Mouse (Mus musculus) heart, postnatal 0 days (tissue): ENCODE data around the gene Mapt. TPM values are rescaled to one million over a fixed set of nuclear protein-coding genes. Genes with fewer than 3 reads are reported as not detected.
A peak's percentile ranks its signal among the peaks of the same experiment; 100 is the strongest.

ENCODE experiments used
- ATAC-seq: fragments of 200-750 bp; cut with Nextera tagmentation; 2 replicates; pipeline ENCODE4 v1.8.0; 2017; ENCODE audit warnings: low read depth, moderate number of reproducible peaks, moderate library complexity; ENCODE audit not compliant: insufficient read depth
- DNase-seq: peaks from one replicate; pipeline ENCODE4 v3.0.0-alpha.2; 2016; ENCODE audit warnings: low spot score
- H3K27ac ChIP-seq: fragments of 300-500 bp; sonication (generic); 2 replicates; pipeline ENCODE4 v1.5.1; 2014; ENCODE audit warnings: low read depth, mild to moderate bottlenecking
- H3K27me3 ChIP-seq: fragments of 300-500 bp; sonication (generic); 2 replicates; pipeline ENCODE4 v1.6.1; 2014; ENCODE audit warnings: low read length, mixed read lengths; ENCODE audit not compliant: control insufficient read depth, insufficient read depth
- H3K36me3 ChIP-seq: fragments of 300-500 bp; sonication (generic); replicated peaks from 2 replicates; pipeline ENCODE4 v1.6.1; 2014; ENCODE audit warnings: low read length, mixed read lengths; ENCODE audit not compliant: control insufficient read depth, insufficient read depth
- H3K4me1 ChIP-seq: fragments of 300-500 bp; sonication (generic); 2 replicates; pipeline ENCODE4 v1.6.1; 2014; ENCODE audit warnings: antibody characterized with exemption; ENCODE audit not compliant: control insufficient read depth, insufficient read depth
- H3K4me2 ChIP-seq: fragments of 300-500 bp; sonication (generic); 2 replicates; pipeline ENCODE4 v1.6.1; 2014; ENCODE audit warnings: low read depth, mild to moderate bottlenecking, low read length, moderate library complexity
- H3K4me3 ChIP-seq: fragments of 300-500 bp; sonication (generic); 2 replicates; pipeline ENCODE4 v1.5.1; 2014; ENCODE audit warnings: low read depth, low read length
- H3K9ac ChIP-seq: fragments of 300-500 bp; sonication (generic); replicated peaks from 2 replicates; pipeline ENCODE4 v1.6.1; 2014; ENCODE audit warnings: low read depth, low read length, mixed read lengths
- H3K9me3 ChIP-seq: fragments of 300-500 bp; sonication (generic); replicated peaks from 2 replicates; pipeline ENCODE4 v1.6.1; 2016; ENCODE audit warnings: low read length; ENCODE audit not compliant: control insufficient read depth
- CTCF ChIP-seq: IDR thresholded peaks from 2 replicates; pipeline ENCODE4 v1.5.1; 2016; ENCODE audit warnings: antibody characterized with exemption, control low read depth, low read depth
- EP300 ChIP-seq: IDR thresholded peaks from 2 replicates; pipeline ENCODE4 v1.6.1; 2016; ENCODE audit warnings: antibody characterized with exemption, low read depth
- WGBS: fragments of 180-500 bp; shearing (Covaris S2); extraction: QIAGEN DNeasy Blood & Tissue Kit; methylation state at CpG from one replicate; pipeline ENCODE4 v1.1.7; 2014; 5-methylcytosine and 5-hydroxymethylcytosine counted together
- polyA plus RNA-seq: library from polyadenylated mRNA; unstranded; fragments of >200 nt; fragmentation: Nextera tagmentation; extraction: Ambion mirVana; gene quantifications from 2 replicates; pipeline ENCODE4 v1.2.1, GENCODE M21; 2015
- total RNA-seq: library from RNA; depleted of rRNA; stranded (reverse); fragments of >200 nt; gene quantifications from 2 replicates; pipeline ENCODE4 v1.2.3, GENCODE M21; 2014; ENCODE audit warnings: low replicate concordance

Mapt gene
- total and polyA plus RNA-seq, 2 experiments from 2014 or later, result 0.23 to 0.63 TPM

GRCm38 (mm10) chr11:104190008-104190407 is 41.2 kb upstream of the Mapt start:
- Histone ChIP-seq H3K4me3 (no peak overlapping the region), H3K27ac (no peak overlapping the region), H3K9me3 (no peaks in the 10 kb centered on the region), H3K36me3 (no peaks in the 10 kb centered on the region), H3K9ac (no peak overlapping the region), H3K4me1 (no peaks in the 10 kb centered on the region), H3K4me2 (no peak overlapping the region), H3K27me3 (no peaks in the 10 kb centered on the region)
- no peak for TF ChIP-seq EP300
- no peak for TF ChIP-seq CTCF
- WGBS, result 58% methylated on average over 2 of the region's 2 CpGs
- DNase-seq (no peak), ATAC-seq (no peak)

DNA sequence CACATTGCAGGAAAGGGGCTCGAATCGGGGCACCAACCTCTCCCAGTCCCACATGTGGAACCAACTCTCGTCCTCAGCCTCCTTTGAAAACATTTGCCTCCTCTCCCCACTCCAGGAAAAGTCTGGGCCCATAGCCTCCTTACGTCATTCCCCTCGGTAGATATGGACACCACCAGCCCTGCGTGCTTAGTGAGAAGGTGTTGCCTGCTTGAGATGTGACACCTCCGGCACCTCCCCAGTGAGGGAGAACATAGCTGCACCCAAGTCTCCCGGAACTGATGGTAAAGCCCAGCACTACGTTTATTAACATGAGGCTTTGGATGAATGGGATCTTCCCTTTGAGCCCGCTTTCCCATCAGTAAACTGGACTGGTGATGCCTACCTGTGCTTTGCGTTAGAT is 35.8 kb upstream of the Mapt start:
- 59% methylated on average over 11 of the region's 11 CpGs for WGBS
- no peaks in the 10 kb centered on the region for H3K4me1 ChIP-seq
- ATAC-seq (no peak), DNase-seq (no peak)
- H3K9ac ChIP-seq, result no peak overlapping the region
- TF ChIP-seq CTCF (no peak), EP300 (no peak)
- H3K4me2 ChIP-seq, result no peak overlapping the region
- no peak overlapping the region for H3K4me3 ChIP-seq
- no peak overlapping the region for H3K27ac ChIP-seq
- H3K36me3 ChIP-seq, result no peaks in the 10 kb centered on the region
- peaks cover 8% of the 10 kb centered on the region; the same call in 1 of the 2 replicates for H3K27me3 ChIP-seq
- no peaks in the 10 kb centered on the region for H3K9me3 ChIP-seq

- H3K9ac ChIP-seq, result no peak overlapping the region
- H3K4me1 ChIP-seq, result no peaks in the 10 kb centered on the region
- WGBS, result 10% methylated on average over 9 of the region's 9 CpGs
- no peak for TF ChIP-seq EP300
- peak; percentile 94 for TF ChIP-seq CTCF
- no peak overlapping the region for H3K27ac ChIP-seq
- H3K9me3 ChIP-seq, result no peaks in the 10 kb centered on the region
- no peak overlapping the region for H3K4me3 ChIP-seq
- H3K36me3 ChIP-seq, result no peaks in the 10 kb centered on the region
- ATAC-seq (peak; percentile 63; the same call in 1 of the 2 replicates), DNase-seq (peak; percentile 57)
- H3K27me3 ChIP-seq, result peaks cover 8% of the 10 kb centered on the region; the same call in 1 of the 2 replicates
- no peak overlapping the region for H3K4me2 ChIP-seq
These were observed 35.4 kb upstream of the Mapt start for GRCm38 (mm10) chr11:104195791-104196190.

- H3K4me1 ChIP-seq, result no peaks in the 10 kb centered on the region
- no peak overlapping the region for H3K4me3 ChIP-seq
- H3K9me3 ChIP-seq, result 0 out of 2 replicates have a peak, but pooled peaks cover 4% of the 10 kb centered on the region
- H3K27me3 ChIP-seq, result peaks cover 8% of the 10 kb centered on the region; the same call in 1 of the 2 replicates
- TF ChIP-seq EP300 (no peak), CTCF (no peak)
- DNase-seq (no peak), ATAC-seq (no peak)
- H3K27ac ChIP-seq, result no peak overlapping the region
- no peaks in the 10 kb centered on the region for H3K36me3 ChIP-seq
- no peak overlapping the region for H3K4me2 ChIP-seq
- WGBS, result 6% methylated on average over 10 of the region's 10 CpGs
- no peak overlapping the region for H3K9ac ChIP-seq
These were observed 33.3 kb upstream of the Mapt start for GRCm38 (mm10) chr11:104197861-104198260.

DNA sequence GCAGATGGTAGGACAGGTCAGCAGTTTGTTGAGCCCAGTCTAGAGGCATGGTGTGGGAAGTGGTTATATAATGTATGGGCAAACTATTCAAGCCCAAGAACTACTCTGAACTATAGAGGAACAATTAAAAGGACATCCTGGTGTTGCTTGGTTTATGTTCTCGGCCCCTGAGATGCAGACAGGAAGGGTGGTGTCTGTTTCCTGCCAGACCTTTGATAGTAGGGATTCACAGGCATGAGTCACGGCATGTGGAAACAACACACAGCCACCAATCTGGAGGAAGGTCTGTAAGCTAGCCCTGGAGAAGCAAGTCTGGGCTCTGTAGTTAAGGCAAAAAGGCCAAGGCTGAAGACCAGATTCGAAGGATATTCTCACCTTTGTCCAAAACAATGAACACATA is 27.9 kb upstream of the Mapt start:
- Histone ChIP-seq H3K9me3 (0 out of 2 replicates have a peak, but pooled peaks cover 4% of the 10 kb centered on the region), H3K9ac (no peak overlapping the region), H3K4me1 (no peaks in the 10 kb centered on the region), H3K27me3 (no peaks in the 10 kb centered on the region; the same call in 1 of the 2 replicates), H3K4me3 (no peak overlapping the region), H3K4me2 (no peak overlapping the region), H3K36me3 (no peaks in the 10 kb centered on the region), H3K27ac (no peak overlapping the region)
- no peak for DNase-seq
- 46% methylated on average over 3 of the region's 3 CpGs for WGBS
- ATAC-seq, result no peak
- no peak for TF ChIP-seq CTCF

GRCm38 (mm10) chr11:104206573-104206972 is 24.6 kb upstream of the Mapt start:
- no peak for TF ChIP-seq EP300
- no peak for TF ChIP-seq CTCF
- Histone ChIP-seq H3K36me3 (no peaks in the 10 kb centered on the region), H3K4me3 (no peak overlapping the region), H3K9me3 (0 out of 2 replicates have a peak, but pooled peaks cover 4% of the 10 kb centered on the region), H3K4me1 (no peaks in the 10 kb centered on the region), H3K27ac (no peak overlapping the region), H3K27me3 (no peaks in the 10 kb centered on the region), H3K4me2 (no peak overlapping the region), H3K9ac (no peak overlapping the region)
- WGBS, result 69% methylated on average over 4 of the region's 4 CpGs
- DNase-seq, result no peak
- no peak for ATAC-seq
